Mouse (Mus musculus): ENCODE results near the gene Taar3. TPM values are rescaled to one million over a fixed set of nuclear protein-coding genes. Genes with fewer than 3 reads are reported as not detected.

The Taar3 gene
- total RNA-seq, 2 experiments from 2014 or later = not detected

- no peak overlapping the region for H3K4me3 ChIP-seq
- intact Hi-C loops (cut with DNase I) = no loop called here
- DNase-seq (ENCODE audit: extremely low spot score in 1 of 2, low spot score in 2 of 2) = no peak
Measured at GRCm38 (mm10) chr10:23963444-23963843, 14.1 kb downstream of the Taar3 start.

GRCm38 (mm10) chr10:23964921-23965610, 15.7 kb downstream of the Taar3 start:
- intact Hi-C loops (cut with DNase I) = no loop called here
- DNase-seq (ENCODE audit: extremely low spot score in 1 of 2, low spot score in 2 of 2) = no peak

More at GRCm38 (mm10) chr10:23963444-23963843, 14.1 kb downstream of the Taar3 start:
- no peak for TF ChIP-seq CTCF (IDR thresholded peaks at IDR 0.05)
- no peak overlapping the region for H3K27ac ChIP-seq

GRCm38 (mm10) chr10:23970656-23971165, 21.4 kb downstream of the Taar3 start, which contains the start of gene Taar5:
TSS of gene Taar5 (plus strand) at chr10:23970706.
- Histone ChIP-seq H3K4me3 (no peak within 1 kb of the TSS), H3K27ac (no peak within 1 kb of the TSS)
- TF ChIP-seq CTCF (IDR thresholded peaks at IDR 0.05) = no peak
- intact Hi-C loops (cut with DNase I) = loop anchor here (10.0 kb wide), 1 partner anchor 144 kb away; no protein-coding TSS in a partner anchor
- no peak for DNase-seq (ENCODE audit: extremely low spot score in 1 of 2, low spot score in 2 of 2)

More at GRCm38 (mm10) chr10:23964921-23965610, 15.7 kb downstream of the Taar3 start:
- H3K4me3 ChIP-seq = no peak overlapping the region
- no peak for TF ChIP-seq CTCF (IDR thresholded peaks at IDR 0.05)
- no peak overlapping the region for H3K27ac ChIP-seq

GRCm38 (mm10) chr10:23971256-23971655, 21.9 kb downstream of the Taar3 start:
- DNase-seq (ENCODE audit: extremely low spot score in 1 of 2, low spot score in 2 of 2) = no peak
- no peak overlapping the region for H3K27ac ChIP-seq
- intact Hi-C loops (cut with DNase I) = loop anchor here (10.0 kb wide), 1 partner anchor 144 kb away; no protein-coding TSS in a partner anchor
- H3K4me3 ChIP-seq = no peak overlapping the region
- TF ChIP-seq CTCF (IDR thresholded peaks at IDR 0.05) = no peak

- intact Hi-C loops (cut with DNase I) = loop anchor here (5.0 to 10.0 kb wide), 2 partner anchors 137 to 154 kb away; no protein-coding TSS in a partner anchor
- TF ChIP-seq CTCF (IDR thresholded peaks at IDR 0.05) = no peak
- no peak for DNase-seq (ENCODE audit: extremely low spot score in 1 of 2, low spot score in 2 of 2)
- Histone ChIP-seq H3K27ac (no peak overlapping the region), H3K4me3 (no peak overlapping the region)
Measured at GRCm38 (mm10) chr10:23977958-23978357, 28.6 kb downstream of the Taar3 start.

GRCm38 (mm10) chr10:23978901-23979705, 29.7 kb downstream of the Taar3 start:
- peak; percentile 57 for TF ChIP-seq CTCF (IDR thresholded peaks at IDR 0.05)
- no peak overlapping the region for H3K4me3 ChIP-seq

GRCm38 (mm10) chr10:23985546-23985945, 36.2 kb downstream of the Taar3 start, which contains the start of gene Taar6:
TSS of gene Taar6 (minus strand) at chr10:23985646.
- no peak for DNase-seq (ENCODE audit: extremely low spot score in 1 of 2, low spot score in 2 of 2)
- no peak for TF ChIP-seq CTCF (IDR thresholded peaks at IDR 0.05)
- no peak within 1 kb of the TSS for H3K4me3 ChIP-seq
- H3K27ac ChIP-seq = no peak within 1 kb of the TSS
- intact Hi-C loops (cut with DNase I) = no loop called here

More at GRCm38 (mm10) chr10:23978901-23979705, 29.7 kb downstream of the Taar3 start:
- DNase-seq (ENCODE audit: extremely low spot score in 1 of 2, low spot score in 2 of 2) = peak; percentile 68 to 70
- intact Hi-C loops (cut with DNase I) = loop anchor here (1.0 to 10.0 kb wide), 3 partner anchors 101 to 153 kb away; no protein-coding TSS in a partner anchor
- no peak overlapping the region for H3K27ac ChIP-seq

- no peak for DNase-seq (ENCODE audit: extremely low spot score in 1 of 2, low spot score in 2 of 2)
- Histone ChIP-seq H3K4me3 (no peak overlapping the region), H3K27ac (no peak overlapping the region)
- TF ChIP-seq CTCF (IDR thresholded peaks at IDR 0.05) = no peak
- intact Hi-C loops (cut with DNase I) = no loop called here
Measured at GRCm38 (mm10) chr10:23986419-23986818, 37.1 kb downstream of the Taar3 start.

GRCm38 (mm10) chr10:23993381-23993780, 44.0 kb downstream of the Taar3 start, which contains the start of gene Taar7a:
TSS of gene Taar7a (minus strand) at chr10:23993481.
- Histone ChIP-seq H3K4me3 (no peak within 1 kb of the TSS), H3K27ac (no peak within 1 kb of the TSS)
- no peak for DNase-seq (ENCODE audit: extremely low spot score in 1 of 2, low spot score in 2 of 2)
- intact Hi-C loops (cut with DNase I) = no loop called here
- no peak for TF ChIP-seq CTCF (IDR thresholded peaks at IDR 0.05)

GRCm38 (mm10) chr10:23999639-24000038, 50.3 kb downstream of the Taar3 start, which contains the start of gene Taar7b:
TSS of gene Taar7b (plus strand) at chr10:23999939.
- TF ChIP-seq CTCF (IDR thresholded peaks at IDR 0.05) = no peak
- H3K27ac ChIP-seq = no peak within 1 kb of the TSS
- DNase-seq (ENCODE audit: extremely low spot score in 1 of 2, low spot score in 2 of 2) = no peak
- intact Hi-C loops (cut with DNase I) = no loop called here
- H3K4me3 ChIP-seq = no peak within 1 kb of the TSS

Other genes with a start within 250 kb of the Taar3 start
- gene Rps12, start 162.3 kb upstream of the Taar3 start, total RNA-seq (2021) = 100 to 1,000 TPM; 169 to 225 TPM
- 10 to 100 TPM; 26.9 to 31.0 TPM for gene Slc18b1, start 152.6 kb upstream of the Taar3 start, total RNA-seq (2021)
- gene Vnn3, start 98.1 kb upstream of the Taar3 start, total RNA-seq (2021) = not detected
- gene Vnn1, start 54.9 kb upstream of the Taar3 start, total RNA-seq (2021) = under 1 TPM in 1 of 2 experiments, not detected in 1; 0.14 TPM
- gene Taar1, start 29.2 kb upstream of the Taar3 start, total RNA-seq (2021) = not detected
- not detected for gene Taar2, start 11.0 kb upstream of the Taar3 start, total RNA-seq (2021)
- not detected for gene Taar4, start 10.9 kb downstream of the Taar3 start, total RNA-seq (2021)
- not detected for gene Taar5, start 21.1 kb downstream of the Taar3 start, total RNA-seq (2021)
- not detected for gene Taar6, start 36.1 kb downstream of the Taar3 start, total RNA-seq (2021)
- gene Taar7a, start 43.9 kb downstream of the Taar3 start, total RNA-seq (2021) = not detected
- gene Taar7b, start 50.4 kb downstream of the Taar3 start, total RNA-seq (2021) = not detected
- gene Taar7d, start 77.7 kb downstream of the Taar3 start, total RNA-seq (2021) = not detected
- not detected for gene Taar7e, start 88.1 kb downstream of the Taar3 start, total RNA-seq (2021)
- not detected for gene Taar7f, start 100.0 kb downstream of the Taar3 start, total RNA-seq (2021)
- not detected for gene Taar8a, start 126.9 kb downstream of the Taar3 start, total RNA-seq (2021)
- not detected for gene Taar8b, start 142.7 kb downstream of the Taar3 start, total RNA-seq (2021)
- not detected for gene Taar8c, start 152.4 kb downstream of the Taar3 start, total RNA-seq (2021)
- not detected for gene Taar9, start 160.0 kb downstream of the Taar3 start, total RNA-seq (2021)
- gene Stx7, start 199.7 kb downstream of the Taar3 start, total RNA-seq (2021) = 100 to 1,000 TPM; 136 to 144 TPM